Mouse (Mus musculus) embryo, embryonic 10 days (tissue): Measurements from ENCODE around the gene Cd40lg.

ENCODE experiments used
- DNase-seq: peaks from one replicate; pipeline ENCODE4 v3.0.0-alpha.2; 2015; ENCODE audit warnings: low spot score

The Cd40lg gene

DNA sequence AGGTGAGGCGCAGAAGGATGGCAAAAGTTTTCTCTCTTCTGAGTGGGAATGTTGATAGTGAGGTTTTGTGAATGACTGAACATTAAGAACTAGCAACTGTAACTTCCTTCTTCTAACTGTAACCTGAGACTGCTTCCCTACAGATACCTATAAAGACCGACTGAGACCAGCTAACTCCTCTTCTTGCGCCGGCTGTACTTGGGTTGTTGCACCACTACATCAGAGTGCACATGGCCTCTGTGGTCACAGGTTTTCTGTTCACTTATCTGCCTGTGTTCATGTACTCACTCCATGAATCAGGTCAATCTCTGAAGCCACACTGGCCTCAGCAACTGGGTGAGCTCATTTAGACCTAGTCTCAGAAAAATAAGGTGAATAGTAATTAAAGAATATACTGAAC lies 51.6 kb downstream of the Cd40lg start:
- DNase-seq: no peak
